Mouse (Mus musculus): ENCODE data around the gene Fgf2. TPM values are rescaled to one million over a fixed set of nuclear protein-coding genes. Genes with fewer than 3 reads are reported as not detected.

The Fgf2 gene
- polyA plus RNA-seq, 1 experiment from 2014 or later: 0.83 TPM

DNA sequence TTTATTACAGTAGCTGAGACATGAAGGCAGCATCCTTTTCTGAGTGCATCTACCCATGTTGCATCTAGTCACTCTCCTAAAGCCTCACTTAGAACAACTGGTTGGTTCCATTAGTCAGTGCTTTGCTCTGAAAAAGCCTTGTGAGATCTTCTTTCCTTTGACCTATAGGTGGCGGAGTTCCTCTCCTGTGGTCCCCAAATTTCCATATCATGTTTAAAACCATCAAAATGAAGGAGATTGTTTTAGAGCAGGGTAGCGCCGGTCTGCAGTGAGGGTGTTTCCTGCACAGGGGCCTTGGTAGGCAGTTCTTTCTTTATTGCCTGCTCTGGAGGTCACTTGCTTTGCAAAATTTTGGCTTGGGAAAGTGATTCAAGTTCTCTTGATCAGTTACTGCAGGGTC, 23.8 kb upstream of the Fgf2 start:
- DNase-seq (ENCODE audit: low spot score): no peak
- Histone ChIP-seq H3K27ac (ENCODE audit: low read depth, low read length) (no peak overlapping the region), H3K9me3 (ENCODE audit: control insufficient read depth, low read length) (no peaks in the 10 kb centered on the region), H3K27me3 (ENCODE audit: control insufficient read depth, insufficient read depth, low read length) (no peaks in the 10 kb centered on the region), H3K4me3 (ENCODE audit: low read depth, low read length) (no peak overlapping the region), H3K36me3 (ENCODE audit: control insufficient read depth, insufficient read depth, low read length) (no peaks in the 10 kb centered on the region), H3K4me1 (replicated peaks; ENCODE audit: control insufficient read depth, insufficient read depth, low read length) (no peaks in the 10 kb centered on the region), H3K9ac (ENCODE audit: low read length) (no peak overlapping the region), H3K4me2 (ENCODE audit: low read depth, low read length, severe bottlenecking) (no peak overlapping the region)
- no peak for ATAC-seq (replicated peaks; ENCODE audit: low FRiP score)
- 53% methylated on average over 3 of the region's 3 CpGs for WGBS

DNA sequence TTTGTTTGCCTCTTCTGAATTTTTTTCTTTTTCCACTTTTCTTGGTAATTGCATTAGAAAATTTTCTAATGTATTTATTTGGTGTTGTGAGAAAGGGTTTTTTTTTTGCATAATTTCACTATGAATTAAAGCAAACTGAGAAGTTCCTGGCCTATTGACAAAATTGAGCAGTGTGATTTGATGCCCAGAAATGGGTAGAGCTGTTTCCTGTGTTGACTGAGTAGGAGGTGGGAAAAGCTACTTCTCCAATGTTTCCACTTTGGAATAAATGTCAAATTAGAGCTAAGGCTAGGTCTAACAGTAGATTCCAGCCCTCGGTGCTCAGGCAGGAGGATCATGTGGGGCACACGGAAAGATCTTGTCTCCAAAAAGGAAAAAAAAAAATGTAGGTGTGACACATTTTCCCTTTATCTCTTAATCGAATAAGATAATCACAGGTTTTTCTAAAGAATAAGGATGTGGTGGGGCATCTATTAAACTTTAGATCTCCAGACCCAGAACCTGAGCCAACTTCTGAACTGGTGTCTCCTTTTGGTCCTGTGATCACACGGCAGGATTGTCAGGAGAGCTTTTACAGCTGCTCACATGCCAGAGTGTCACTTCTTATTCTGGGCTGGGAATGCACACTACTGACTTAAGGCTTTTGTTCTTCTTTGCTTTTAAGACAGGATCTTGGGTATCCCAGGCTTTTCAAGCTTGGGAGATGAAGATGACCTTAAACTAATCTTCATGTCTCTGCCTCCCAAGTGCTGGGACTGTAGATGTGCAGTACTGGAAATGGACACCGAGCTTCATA, 22.6 kb upstream of the Fgf2 start:
- Histone ChIP-seq H3K9me3 (ENCODE audit: control insufficient read depth, low read length) (no peaks in the 10 kb centered on the region), H3K27me3 (ENCODE audit: control insufficient read depth, insufficient read depth, low read length) (no peaks in the 10 kb centered on the region), H3K36me3 (ENCODE audit: control insufficient read depth, insufficient read depth, low read length) (no peaks in the 10 kb centered on the region), H3K4me2 (ENCODE audit: low read depth, low read length, severe bottlenecking) (no peak overlapping the region), H3K9ac (ENCODE audit: low read length) (no peak overlapping the region), H3K27ac (ENCODE audit: low read depth, low read length) (no peak overlapping the region), H3K4me1 (replicated peaks; ENCODE audit: control insufficient read depth, insufficient read depth, low read length) (no peaks in the 10 kb centered on the region), H3K4me3 (ENCODE audit: low read depth, low read length) (no peak overlapping the region)
- no peak for DNase-seq (ENCODE audit: low spot score)
- WGBS: 95% methylated on average over 5 of the region's 5 CpGs
- ATAC-seq (replicated peaks; ENCODE audit: low FRiP score): no peak

DNA sequence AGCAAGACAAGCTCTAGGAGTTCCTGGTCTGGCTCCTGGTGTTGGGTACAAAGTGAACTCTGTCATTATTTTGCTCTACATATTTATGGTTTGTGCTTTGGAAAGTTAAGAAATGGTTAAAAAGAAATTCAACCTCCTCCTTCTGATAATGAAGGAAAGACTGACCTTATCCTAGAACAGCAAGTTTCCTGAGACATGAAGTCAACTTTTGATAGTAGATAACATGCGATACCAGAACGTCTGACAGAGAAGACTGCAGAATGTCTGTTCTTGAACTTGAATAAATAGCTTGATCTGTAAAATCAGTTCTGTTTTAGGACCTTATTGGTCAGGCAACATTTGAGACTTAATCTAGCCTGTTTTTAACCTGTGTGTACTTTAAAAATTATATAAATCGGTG, 21.5 kb upstream of the Fgf2 start:
- 89% methylated on average over 3 of the region's 3 CpGs for WGBS
- H3K36me3 ChIP-seq (ENCODE audit: control insufficient read depth, insufficient read depth, low read length): no peaks in the 10 kb centered on the region
- H3K27me3 ChIP-seq (ENCODE audit: control insufficient read depth, insufficient read depth, low read length): no peaks in the 10 kb centered on the region
- no peaks in the 10 kb centered on the region for H3K4me1 ChIP-seq (replicated peaks; ENCODE audit: control insufficient read depth, insufficient read depth, low read length)
- no peaks in the 10 kb centered on the region for H3K9me3 ChIP-seq (ENCODE audit: control insufficient read depth, low read length)
- H3K4me2 ChIP-seq (ENCODE audit: low read depth, low read length, severe bottlenecking): no peak overlapping the region
- H3K9ac ChIP-seq (ENCODE audit: low read length): no peak overlapping the region
- H3K27ac ChIP-seq (ENCODE audit: low read depth, low read length): no peak overlapping the region
- no peak for DNase-seq (ENCODE audit: low spot score)
- ATAC-seq (replicated peaks; ENCODE audit: low FRiP score): no peak
- H3K4me3 ChIP-seq (ENCODE audit: low read depth, low read length): no peak overlapping the region

DNA sequence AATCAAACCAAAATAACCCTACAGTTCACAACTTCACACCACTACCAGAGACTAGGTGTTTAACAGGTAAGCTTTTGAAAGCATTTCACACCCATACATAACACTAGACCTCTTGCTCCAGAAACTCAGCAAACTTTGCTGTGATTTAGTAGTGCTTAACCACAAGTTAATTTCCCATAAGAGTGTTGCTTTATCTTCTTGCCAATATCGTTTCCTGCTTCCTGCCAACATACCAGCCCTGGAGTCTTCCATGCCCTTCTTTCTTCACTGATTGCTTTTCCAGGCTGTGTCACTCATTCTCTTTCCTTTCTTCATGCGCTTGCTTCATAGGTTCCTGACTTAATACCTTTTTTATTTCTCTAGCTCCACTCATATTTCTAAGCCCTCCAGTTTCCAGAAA, 19.7 kb upstream of the Fgf2 start:
- Histone ChIP-seq H3K36me3 (ENCODE audit: control insufficient read depth, insufficient read depth, low read length) (no peaks in the 10 kb centered on the region), H3K9ac (ENCODE audit: low read length) (no peak overlapping the region), H3K4me3 (ENCODE audit: low read depth, low read length) (no peak overlapping the region), H3K9me3 (ENCODE audit: control insufficient read depth, low read length) (no peaks in the 10 kb centered on the region), H3K27me3 (ENCODE audit: control insufficient read depth, insufficient read depth, low read length) (no peaks in the 10 kb centered on the region), H3K4me1 (replicated peaks; ENCODE audit: control insufficient read depth, insufficient read depth, low read length) (no peaks in the 10 kb centered on the region), H3K4me2 (ENCODE audit: low read depth, low read length, severe bottlenecking) (no peak overlapping the region), H3K27ac (ENCODE audit: low read depth, low read length) (no peak overlapping the region)
- 91% methylated on average over 2 of the region's 2 CpGs for WGBS
- ATAC-seq (replicated peaks; ENCODE audit: low FRiP score) (no peak), DNase-seq (ENCODE audit: low spot score) (no peak)

DNA sequence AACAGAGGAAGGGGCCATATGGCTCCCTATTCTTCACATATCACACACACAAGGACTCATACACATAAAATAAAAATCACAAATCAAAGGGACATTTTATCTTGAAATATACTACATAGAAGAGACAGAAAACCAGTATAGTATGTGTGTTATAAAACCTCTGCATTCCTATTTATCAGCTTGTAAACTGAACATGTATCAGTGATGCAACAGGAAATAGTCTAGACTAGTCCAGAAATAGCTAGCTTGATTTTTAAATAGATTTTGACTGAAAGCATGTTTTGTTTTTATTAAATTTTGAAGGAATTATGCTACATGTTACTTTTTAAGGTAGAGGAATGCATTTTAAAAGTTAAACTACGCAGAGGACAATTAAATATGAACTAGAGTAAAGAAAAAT, 18.2 kb upstream of the Fgf2 start:
- Histone ChIP-seq H3K9me3 (ENCODE audit: control insufficient read depth, low read length) (no peaks in the 10 kb centered on the region), H3K4me2 (ENCODE audit: low read depth, low read length, severe bottlenecking) (no peak overlapping the region), H3K9ac (ENCODE audit: low read length) (no peak overlapping the region), H3K36me3 (ENCODE audit: control insufficient read depth, insufficient read depth, low read length) (no peaks in the 10 kb centered on the region), H3K27ac (ENCODE audit: low read depth, low read length) (no peak overlapping the region), H3K4me1 (replicated peaks; ENCODE audit: control insufficient read depth, insufficient read depth, low read length) (no peaks in the 10 kb centered on the region), H3K27me3 (ENCODE audit: control insufficient read depth, insufficient read depth, low read length) (no peaks in the 10 kb centered on the region), H3K4me3 (ENCODE audit: low read depth, low read length) (no peak overlapping the region)
- ATAC-seq (replicated peaks; ENCODE audit: low FRiP score) (no peak), DNase-seq (ENCODE audit: low spot score) (no peak)
- WGBS: 97% methylated on average over 1 of the region's 1 CpGs

DNA sequence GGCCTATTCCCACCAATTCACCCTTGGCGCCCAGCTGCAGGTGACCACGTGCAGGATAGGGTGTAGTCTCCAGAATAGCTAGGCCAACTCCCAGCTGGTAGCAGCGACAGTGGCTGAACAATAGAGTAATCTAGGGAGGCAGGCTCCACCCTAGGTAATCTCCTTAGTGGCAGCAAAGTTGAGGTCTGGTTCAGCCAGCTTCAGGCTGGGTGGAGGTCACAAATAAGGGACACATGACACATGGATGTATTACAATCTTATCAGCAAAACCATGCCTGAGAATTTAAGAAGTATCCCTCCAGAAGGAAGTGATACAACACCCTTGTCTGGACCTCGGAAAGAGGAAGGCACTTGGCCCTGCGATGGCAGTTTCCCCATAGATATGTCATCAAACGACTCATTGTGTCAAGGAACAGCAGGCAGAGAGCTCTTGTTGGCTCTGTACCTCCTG, 16.1 kb upstream of the Fgf2 start:
- Histone ChIP-seq H3K9me3 (ENCODE audit: control insufficient read depth, low read length) (no peaks in the 10 kb centered on the region), H3K4me3 (ENCODE audit: low read depth, low read length) (no peak overlapping the region), H3K27me3 (ENCODE audit: control insufficient read depth, insufficient read depth, low read length) (no peaks in the 10 kb centered on the region), H3K9ac (ENCODE audit: low read length) (no peak overlapping the region), H3K27ac (ENCODE audit: low read depth, low read length) (no peak overlapping the region), H3K4me1 (replicated peaks; ENCODE audit: control insufficient read depth, insufficient read depth, low read length) (no peaks in the 10 kb centered on the region), H3K4me2 (ENCODE audit: low read depth, low read length, severe bottlenecking) (no peak overlapping the region), H3K36me3 (ENCODE audit: control insufficient read depth, insufficient read depth, low read length) (no peaks in the 10 kb centered on the region)
- WGBS: 73% methylated on average over 6 of the region's 6 CpGs
- no peak for ATAC-seq (replicated peaks; ENCODE audit: low FRiP score)
- no peak for DNase-seq (ENCODE audit: low spot score)

DNA sequence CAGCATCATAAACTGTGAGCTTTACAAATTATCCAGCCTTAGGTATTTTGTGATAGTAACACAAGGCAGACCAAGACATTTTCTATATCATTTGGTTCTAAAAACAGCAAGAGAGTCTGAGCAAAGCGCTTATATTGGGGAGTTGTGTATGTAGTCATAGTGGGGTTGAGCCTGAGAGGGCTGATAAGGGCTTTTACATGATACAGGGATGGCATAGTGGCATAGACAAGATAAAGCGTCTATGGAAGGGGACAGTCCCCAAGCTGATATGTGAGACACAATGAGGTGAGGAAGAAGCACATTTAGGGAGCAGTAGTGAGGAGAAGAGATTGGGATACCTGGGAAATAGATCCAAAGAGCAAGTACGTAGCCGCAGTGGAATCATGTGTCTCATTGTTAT, 14.1 kb upstream of the Fgf2 start:
- H3K9ac ChIP-seq (ENCODE audit: low read length): no peak overlapping the region
- H3K4me3 ChIP-seq (ENCODE audit: low read depth, low read length): no peak overlapping the region
- no peaks in the 10 kb centered on the region for H3K36me3 ChIP-seq (ENCODE audit: control insufficient read depth, insufficient read depth, low read length)
- 92% methylated on average over 4 of the region's 4 CpGs for WGBS
- no peak for ATAC-seq (replicated peaks; ENCODE audit: low FRiP score)
- H3K27ac ChIP-seq (ENCODE audit: low read depth, low read length): no peak overlapping the region
- H3K27me3 ChIP-seq (ENCODE audit: control insufficient read depth, insufficient read depth, low read length): no peaks in the 10 kb centered on the region
- no peaks in the 10 kb centered on the region for H3K9me3 ChIP-seq (ENCODE audit: control insufficient read depth, low read length)
- no peak for DNase-seq (ENCODE audit: low spot score)
- no peak overlapping the region for H3K4me2 ChIP-seq (ENCODE audit: low read depth, low read length, severe bottlenecking)
- H3K4me1 ChIP-seq (replicated peaks; ENCODE audit: control insufficient read depth, insufficient read depth, low read length): no peaks in the 10 kb centered on the region

DNA sequence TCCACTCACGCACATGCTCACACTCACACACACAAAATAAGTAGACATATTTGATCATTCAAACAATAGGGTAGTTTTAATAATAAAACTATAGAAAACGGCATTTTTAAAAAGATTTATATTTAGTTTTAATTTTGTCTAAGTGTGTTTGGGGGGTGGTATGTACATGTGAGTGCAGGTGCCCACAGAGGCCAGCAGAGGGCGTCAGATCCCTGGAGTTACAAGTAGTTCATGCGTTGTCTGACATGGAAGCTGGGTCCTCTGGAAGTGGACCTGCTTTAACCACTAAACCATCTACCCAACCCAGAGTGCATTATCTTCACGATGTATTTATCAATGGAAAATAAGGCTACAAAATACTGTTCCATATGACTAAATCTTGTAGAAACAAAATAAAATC, 7.0 kb upstream of the Fgf2 start:
- no peaks in the 10 kb centered on the region for H3K9me3 ChIP-seq (ENCODE audit: control insufficient read depth, low read length)
- no peak overlapping the region for H3K4me3 ChIP-seq (ENCODE audit: low read depth, low read length)
- WGBS: 60% methylated on average over 5 of the region's 5 CpGs
- H3K27ac ChIP-seq (ENCODE audit: low read depth, low read length): no peak overlapping the region
- no peaks in the 10 kb centered on the region for H3K27me3 ChIP-seq (ENCODE audit: control insufficient read depth, insufficient read depth, low read length)
- no peak overlapping the region for H3K9ac ChIP-seq (ENCODE audit: low read length)
- H3K4me1 ChIP-seq (replicated peaks; ENCODE audit: control insufficient read depth, insufficient read depth, low read length): no peaks in the 10 kb centered on the region
- ATAC-seq (replicated peaks; ENCODE audit: low FRiP score): no peak
- no peaks in the 10 kb centered on the region for H3K36me3 ChIP-seq (ENCODE audit: control insufficient read depth, insufficient read depth, low read length)
- H3K4me2 ChIP-seq (ENCODE audit: low read depth, low read length, severe bottlenecking): no peak overlapping the region
- DNase-seq (ENCODE audit: low spot score): no peak

DNA sequence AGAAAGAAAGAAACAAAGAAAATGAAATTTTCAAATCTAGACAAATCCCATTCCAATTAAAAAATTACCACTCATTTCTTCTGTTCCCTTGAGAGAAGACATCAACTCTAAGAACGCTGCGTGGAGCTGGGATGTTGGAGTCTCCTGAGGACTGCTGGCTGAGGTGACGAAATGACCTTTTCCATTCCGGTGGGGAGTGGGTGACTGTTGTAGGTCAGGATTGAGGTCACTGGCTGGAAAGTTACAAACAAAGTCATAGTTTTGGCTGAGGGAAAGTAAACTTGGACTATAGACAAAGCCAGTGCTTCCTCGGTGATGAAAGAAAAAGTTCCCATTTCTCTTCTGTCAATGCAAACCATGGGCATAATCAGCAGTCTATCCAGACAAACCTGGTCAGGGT, 5.3 kb upstream of the Fgf2 start:
- H3K27me3 ChIP-seq (ENCODE audit: control insufficient read depth, insufficient read depth, low read length): peaks cover 6% of the 10 kb centered on the region; the same call in 1 of the 2 replicates
- ATAC-seq (replicated peaks; ENCODE audit: low FRiP score): no peak

More for the DNA sequence above, 5.3 kb upstream of the Fgf2 start:
- Histone ChIP-seq H3K4me3 (ENCODE audit: low read depth, low read length) (no peak overlapping the region), H3K27ac (ENCODE audit: low read depth, low read length) (no peak overlapping the region), H3K4me1 (replicated peaks; ENCODE audit: control insufficient read depth, insufficient read depth, low read length) (no peaks in the 10 kb centered on the region), H3K9ac (ENCODE audit: low read length) (no peak overlapping the region), H3K36me3 (ENCODE audit: control insufficient read depth, insufficient read depth, low read length) (no peaks in the 10 kb centered on the region), H3K4me2 (ENCODE audit: low read depth, low read length, severe bottlenecking) (no peak overlapping the region), H3K9me3 (ENCODE audit: control insufficient read depth, low read length) (no peaks in the 10 kb centered on the region)
- 86% methylated on average over 5 of the region's 5 CpGs for WGBS
- DNase-seq (ENCODE audit: low spot score): no peak
